Mouse (Mus musculus): ENCODE results near the gene Gper1.

Gper1 gene

GRCm38 (mm10) chr5:139411665-139412314 lies 11.2 kb upstream of the Gper1 start:
- DNase-seq (ENCODE audit: low read depth), result no peak

GRCm38 (mm10) chr5:139413545-139413944 lies 9.4 kb upstream of the Gper1 start:
- no peak for DNase-seq (ENCODE audit: low read depth)

- DNase-seq (ENCODE audit: low read depth), result no peak
Measured at GRCm38 (mm10) chr5:139415001-139415400, 8.0 kb upstream of the Gper1 start.

GRCm38 (mm10) chr5:139416942-139417341 lies 6.0 kb upstream of the Gper1 start:
- DNase-seq (ENCODE audit: low read depth), result no peak

- DNase-seq (ENCODE audit: low read depth), result no peak
Measured at GRCm38 (mm10) chr5:139417480-139417879, 5.5 kb upstream of the Gper1 start.

GRCm38 (mm10) chr5:139418110-139418509 lies 4.8 kb upstream of the Gper1 start:
- DNase-seq (ENCODE audit: low read depth), result no peak

GRCm38 (mm10) chr5:139418633-139419032 lies 4.3 kb upstream of the Gper1 start:
- DNase-seq (ENCODE audit: low read depth), result no peak

- no peak for DNase-seq (ENCODE audit: low read depth)
Measured at GRCm38 (mm10) chr5:139425198-139425597, 2.2 kb downstream of the Gper1 start.

- DNase-seq (ENCODE audit: low read depth), result no peak
Measured at GRCm38 (mm10) chr5:139427001-139427400, 4.0 kb downstream of the Gper1 start.

GRCm38 (mm10) chr5:139427989-139428388 lies 5.0 kb downstream of the Gper1 start:
- no peak for DNase-seq (ENCODE audit: low read depth)

GRCm38 (mm10) chr5:139429818-139430341 lies 6.9 kb downstream of the Gper1 start:
- no peak for DNase-seq (ENCODE audit: low read depth)

- DNase-seq (ENCODE audit: low read depth), result no peak
Measured at GRCm38 (mm10) chr5:139432333-139432732, 9.4 kb downstream of the Gper1 start.

- no peak for DNase-seq (ENCODE audit: low read depth)
Measured at GRCm38 (mm10) chr5:139432747-139433508, 10.0 kb downstream of the Gper1 start.

GRCm38 (mm10) chr5:139433842-139434568 lies 11.1 kb downstream of the Gper1 start:
- DNase-seq (ENCODE audit: low read depth), result no peak

- no peak for DNase-seq (ENCODE audit: low read depth)
Measured at GRCm38 (mm10) chr5:139434940-139435339, 12.0 kb downstream of the Gper1 start.

- DNase-seq (ENCODE audit: low read depth), result no peak
Measured at GRCm38 (mm10) chr5:139437769-139438168, 14.8 kb downstream of the Gper1 start.

- DNase-seq (ENCODE audit: low read depth), result no peak
Measured at GRCm38 (mm10) chr5:139438440-139438839, 15.5 kb downstream of the Gper1 start.

- no peak for DNase-seq (ENCODE audit: low read depth)
Measured at GRCm38 (mm10) chr5:139440451-139440850, 17.5 kb downstream of the Gper1 start.

- DNase-seq (ENCODE audit: low read depth), result no peak
Measured at GRCm38 (mm10) chr5:139440926-139441725, 18.2 kb downstream of the Gper1 start.

GRCm38 (mm10) chr5:139441726-139442018 lies 18.7 kb downstream of the Gper1 start:
- DNase-seq (ENCODE audit: low read depth), result no peak

GRCm38 (mm10) chr5:139442428-139442827 lies 19.5 kb downstream of the Gper1 start:
- DNase-seq (ENCODE audit: low read depth), result no peak

- DNase-seq (ENCODE audit: low read depth), result no peak
Measured at GRCm38 (mm10) chr5:139442962-139443361, 20.0 kb downstream of the Gper1 start.

Measured in c-Kit-positive CD71-positive TER-119-negative erythroid progenitor cells, embryonic 14.5 days (primary cell).